Mouse (Mus musculus): Measurements from ENCODE around the gene Sema4c.

DNA sequence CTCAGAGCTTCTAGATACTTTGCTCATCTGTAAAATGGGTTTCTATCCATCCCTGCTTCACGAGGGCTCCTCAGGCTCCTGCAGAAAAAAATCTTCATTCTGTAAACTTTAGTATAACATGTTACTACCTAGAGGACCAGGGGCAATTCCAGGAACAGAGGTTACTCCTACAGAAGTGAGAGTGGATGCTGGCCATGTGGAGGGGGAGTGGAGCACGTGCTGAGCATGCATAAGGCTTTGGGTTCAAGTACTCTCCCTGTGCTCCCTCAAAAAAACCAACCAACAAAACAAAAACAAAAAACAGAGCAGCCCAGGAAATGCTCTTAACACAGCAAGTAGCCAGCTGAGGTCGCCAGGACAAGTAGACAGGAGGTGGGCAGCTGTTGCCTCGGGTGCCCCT lies 5.5 kb upstream of the Sema4c start:
- TF ChIP-seq EP300 (IDR thresholded peaks at IDR 0.05; ENCODE audit: low read depth) (no peak), CTCF (IDR thresholded peaks at IDR 0.05; ENCODE audit: low read depth) (no peak)
